In genomic region chr12:103328448-103329191, GRCm38 (mm10) we compare ENCODE assay signal across 13 mouse cellular contexts. TPM values are rescaled to one million over a fixed set of nuclear protein-coding genes. Genes with fewer than 3 reads are reported as not detected.
DNase-seq lines count a peak whose midpoint lies in the region; ATAC-seq and TF ChIP-seq lines count a peak whose summit lies in the region.
"Had no signal": no experiment of that assay in that cellular context is flagged by ENCODE, and none has a peak within 500 bp of the region (broad histone marks: within the 10 kb centered on the region; RNA-seq: fewer than 3 reads in every experiment).

No protein-coding gene starts in this region.

- no peaks in the 10 kb centered on the region for H3K36me3 ChIP-seq in kidney, adult 2 months (ENCODE audit: control insufficient read depth, insufficient read depth, low read length)
- H3K36me3 ChIP-seq in embryonic facial prominence, embryonic 14.5 days (ENCODE audit: control insufficient read depth, insufficient read depth, low read length), result no peaks in the 10 kb centered on the region
- H3K36me3 ChIP-seq in intestine, embryonic 16.5 days (ENCODE audit: control insufficient read depth, insufficient read depth, low read length), result no peaks in the 10 kb centered on the region
- H3K36me3 ChIP-seq: embryonic facial prominence, embryonic 15.5 days had no signal

- no peak overlapping the region for H3K4me2 ChIP-seq in embryonic facial prominence, embryonic 14.5 days (ENCODE audit: low read depth, low read length)
- no peak overlapping the region for H3K4me2 ChIP-seq in intestine, embryonic 16.5 days (ENCODE audit: low read depth, low read length)
- H3K4me2 ChIP-seq: embryonic facial prominence, embryonic 15.5 days had no signal

- no peak for TF ChIP-seq POLR2A in kidney, adult 2 months (IDR thresholded peaks at IDR 0.05; ENCODE audit: low read depth, low read length)

- no peak for TF ChIP-seq CTCF in kidney, adult 2 months (conservative IDR thresholded peaks at IDR 0.05; ENCODE audit: insufficient read depth, insufficient read length, low read depth, low read length)

- peak; percentile 20; the same call in 1 of the 2 replicates for ATAC-seq in embryonic facial prominence, embryonic 14.5 days (ENCODE audit: low read depth)
- no peak for ATAC-seq in intestine, embryonic 16.5 days

- peak; percentile 80 for DNase-seq in kidney, adult 2 months
- DNase-seq in kidney, postnatal 4 days, result no peak
- DNase-seq in embryonic facial prominence, embryonic 14.5 days (ENCODE audit: low spot score), result peak; percentile 48
- DNase-seq in heart, postnatal 36 days, result peak; percentile 58
- peak; percentile 64 for DNase-seq in lung, postnatal 25 days (ENCODE audit: low spot score)
- DNase-seq in left cerebral cortex, postnatal 36 days (ENCODE audit: low spot score in 2 of 2), result no peak
- DNase-seq in urinary bladder, postnatal 10 days (ENCODE audit: low spot score), result no peak
- DNase-seq: cerebellum, adult 2 months had no signal

- WGBS in kidney, adult 2 months, result 47% methylated on average over 7 of the region's 7 CpGs
- whole genome bisulfite sequencing in embryonic facial prominence, embryonic 14.5 days, result 52% methylated on average over 7 of the region's 7 CpGs
- 53% methylated on average over 7 of the region's 7 CpGs for WGBS in intestine, embryonic 16.5 days

- H3K4me1 ChIP-seq in kidney, adult 2 months (ENCODE audit: control insufficient read depth, insufficient read depth, low read length), result peaks cover 18% of the 10 kb centered on the region
- no peaks in the 10 kb centered on the region; the same call in 1 of the 2 replicates for H3K4me1 ChIP-seq in embryonic facial prominence, embryonic 14.5 days (ENCODE audit: control insufficient read depth, insufficient read depth, low read length)
- H3K4me1 ChIP-seq in intestine, embryonic 16.5 days (ENCODE audit: control insufficient read depth, insufficient read depth, low read length), result peaks cover 4% of the 10 kb centered on the region; the same call in 1 of the 2 replicates

- intact Hi-C loops in heart, postnatal 36 days (cut with DNase I), result no loop called here
- intact Hi-C loops in left cerebral cortex, postnatal 36 days (cut with DNase I), result no loop called here

- H3K9me3 ChIP-seq in embryonic facial prominence, embryonic 14.5 days (ENCODE audit: control insufficient read depth, low read length), result no peaks in the 10 kb centered on the region
- H3K9me3 ChIP-seq in intestine, embryonic 16.5 days (ENCODE audit: control insufficient read depth, low read length), result no peaks in the 10 kb centered on the region
- H3K9me3 ChIP-seq: embryonic facial prominence, embryonic 15.5 days had no signal

- no peak overlapping the region for H3K27ac ChIP-seq in kidney, adult 2 months (ENCODE audit: insufficient read depth, low read depth, low read length)
- no peak overlapping the region for H3K27ac ChIP-seq in embryonic facial prominence, embryonic 14.5 days (replicated peaks; ENCODE audit: low read depth, low read length)
- H3K27ac ChIP-seq in intestine, embryonic 16.5 days (ENCODE audit: low read length), result no peak overlapping the region
- H3K27ac ChIP-seq: embryonic facial prominence, embryonic 15.5 days had no signal

- H3K4me3 ChIP-seq in kidney, adult 2 months (ENCODE audit: insufficient read depth, low read depth, low read length), result no peak overlapping the region
- H3K4me3 ChIP-seq in embryonic facial prominence, embryonic 14.5 days (ENCODE audit: low read depth, low read length), result no peak overlapping the region
- no peak overlapping the region for H3K4me3 ChIP-seq in intestine, embryonic 16.5 days (ENCODE audit: low read length)
- H3K4me3 ChIP-seq: embryonic facial prominence, embryonic 15.5 days had no signal

- no peak overlapping the region for H3K9ac ChIP-seq in embryonic facial prominence, embryonic 14.5 days (ENCODE audit: low read depth, low read length)
- no peak overlapping the region for H3K9ac ChIP-seq in intestine, embryonic 16.5 days (ENCODE audit: low read depth, low read length)
- H3K9ac ChIP-seq: embryonic facial prominence, embryonic 15.5 days had no signal

- no peaks in the 10 kb centered on the region for H3K27me3 ChIP-seq in kidney, adult 2 months (replicated peaks; ENCODE audit: control insufficient read depth, insufficient read depth, low read length)
- H3K27me3 ChIP-seq in embryonic facial prominence, embryonic 14.5 days (replicated peaks; ENCODE audit: control insufficient read depth, insufficient read depth, low read length), result peaks cover 9% of the 10 kb centered on the region; the same call in 1 of the 2 replicates
- peaks cover 15% of the 10 kb centered on the region for H3K27me3 ChIP-seq in intestine, embryonic 16.5 days (replicated peaks; ENCODE audit: control insufficient read depth, insufficient read depth, low read length)

RNA-seq across cellular contexts. Expression of gene Fam181a, which starts 17.8 kb away (rescaled TPM):
- polyA plus RNA-seq in kidney, adult 2 months (2012; rRNA removed), result 0.05 and 0.08 TPM in 2 replicates
- polyA plus RNA-seq in embryonic facial prominence, embryonic 14.5 days (2014; fragmentation: Nextera tagmentation; extraction: Ambion mirVana), result 0.21 TPM in 1 of 2 replicates, not detected in the other
- not detected for total RNA-seq in heart, postnatal 36 days (2021)
- 1 to 10 TPM; 1.6 to 2.5 TPM for total RNA-seq in left cerebral cortex, postnatal 36 days (2021)
- polyA plus RNA-seq in intestine, embryonic 16.5 days (2015; fragmentation: Nextera tagmentation; extraction: Ambion mirVana), result not detected in 2 replicates
- polyA plus RNA-seq: embryonic facial prominence, embryonic 15.5 days; intestine, embryonic 14.5 days; limb, embryonic 11.5 days; stomach, embryonic 16.5 days had no signal

RNA-seq across cellular contexts. Expression of gene Asb2, which starts 27.2 kb away (rescaled TPM):
- 6.7 and 10.7 TPM in 2 replicates for polyA plus RNA-seq in kidney, adult 2 months (2012; rRNA removed)
- polyA plus RNA-seq in embryonic facial prominence, embryonic 14.5 days (2014; fragmentation: Nextera tagmentation; extraction: Ambion mirVana), result 21.1 and 22.0 TPM in 2 replicates
- total RNA-seq in heart, postnatal 36 days (2021), result 100 to 1,000 TPM; 370 to 512 TPM
- 1 to 10 TPM; 2.8 to 4.0 TPM for total RNA-seq in left cerebral cortex, postnatal 36 days (2021)
- 22.5 and 23.6 TPM in 2 replicates for polyA plus RNA-seq in intestine, embryonic 16.5 days (2015; fragmentation: Nextera tagmentation; extraction: Ambion mirVana)

RNA-seq across cellular contexts. Expression of gene Otub2, which starts 59.9 kb away (rescaled TPM):
- 3.9 and 4.0 TPM in 2 replicates for polyA plus RNA-seq in kidney, adult 2 months (2012; rRNA removed)
- polyA plus RNA-seq in embryonic facial prominence, embryonic 14.5 days (2014; fragmentation: Nextera tagmentation; extraction: Ambion mirVana), result 11.2 and 11.9 TPM in 2 replicates
- 1 to 10 TPM; 2.6 to 4.5 TPM for total RNA-seq in heart, postnatal 36 days (2021)
- 10 to 100 TPM; 31.1 to 38.6 TPM for total RNA-seq in left cerebral cortex, postnatal 36 days (2021)
- 5.5 and 5.6 TPM in 2 replicates for polyA plus RNA-seq in intestine, embryonic 16.5 days (2015; fragmentation: Nextera tagmentation; extraction: Ambion mirVana)

Comparison
In these comparisons a context has a peak if more than half of its experiments do, and no peak if none do; other contexts are left out.
1. DNase-seq: peak in kidney, adult 2 months (single experiment), embryonic facial prominence, embryonic 14.5 days (single experiment), heart, postnatal 36 days (2 of 2) and lung, postnatal 25 days (single experiment); none in kidney, postnatal 4 days (0 of 2), left cerebral cortex, postnatal 36 days (0 of 2) and urinary bladder, postnatal 10 days (single experiment).